Mouse (Mus musculus): ENCODE results near the gene Wdr53. TPM values are rescaled to one million over a fixed set of nuclear protein-coding genes. Genes with fewer than 3 reads are reported as not detected.
"Not testable (repeated sequence)": the region's sequence is repeated elsewhere in the genome, so short reads cannot be mapped to it uniquely, and the experiment has no call there.

Gene Wdr53
- total RNA-seq, 1 experiment from 2014 or later = 17.1 TPM

DNA sequence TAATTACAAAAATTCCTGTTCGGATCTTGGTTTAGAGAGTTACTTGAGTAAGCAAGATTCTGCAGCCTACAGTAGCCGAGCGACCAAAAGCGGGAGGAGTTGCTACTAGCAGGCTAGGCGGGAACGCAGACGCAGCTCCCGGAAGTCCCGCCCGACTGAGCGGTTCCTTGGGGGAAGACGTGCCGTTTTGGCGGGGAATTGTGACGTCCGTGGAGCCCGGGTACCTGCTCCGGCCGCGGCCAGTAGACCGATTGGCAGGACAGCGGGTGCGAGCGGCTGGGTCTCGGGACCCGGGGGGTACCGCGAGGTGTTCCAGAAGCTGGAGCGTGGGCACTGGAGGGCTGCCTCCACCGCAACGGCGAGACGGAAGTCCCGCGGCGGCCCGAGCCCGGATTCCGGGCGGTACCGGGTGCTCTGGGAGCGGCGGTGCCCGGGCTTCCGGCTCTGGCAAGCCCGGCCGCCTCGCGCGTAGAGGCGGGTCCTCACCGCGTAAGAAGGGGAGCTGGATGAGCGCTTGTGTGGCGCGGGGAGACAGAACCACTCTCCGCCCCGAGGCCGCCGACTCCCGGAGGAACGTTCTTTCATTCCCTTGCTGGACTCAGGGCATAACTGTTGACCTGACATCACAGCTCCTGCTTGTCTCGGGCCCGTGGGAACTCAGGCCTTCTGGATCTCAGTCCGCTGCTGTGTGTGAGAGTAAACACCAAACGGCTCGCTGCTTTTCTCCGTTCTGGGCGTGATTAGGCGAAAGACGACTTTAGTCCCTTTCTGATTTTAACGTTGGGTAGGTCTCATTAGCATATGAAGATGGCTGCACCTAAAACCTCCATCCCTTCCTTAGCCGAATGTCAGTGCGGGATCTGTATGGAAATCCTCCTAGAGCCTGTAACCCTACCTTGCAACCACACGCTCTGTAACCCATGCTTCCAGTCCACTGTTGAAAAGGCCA lies 30.6 kb downstream of the Wdr53 start, which contains the start of gene Rnf168:
Gene Rnf168, plus strand, starts transcription at position 152 of the 949 bp plus-strand sequence.
- peak; percentile 92 for ATAC-seq (replicated peaks; ENCODE audit: low read depth, poor library complexity, severe bottlenecking)

DNA sequence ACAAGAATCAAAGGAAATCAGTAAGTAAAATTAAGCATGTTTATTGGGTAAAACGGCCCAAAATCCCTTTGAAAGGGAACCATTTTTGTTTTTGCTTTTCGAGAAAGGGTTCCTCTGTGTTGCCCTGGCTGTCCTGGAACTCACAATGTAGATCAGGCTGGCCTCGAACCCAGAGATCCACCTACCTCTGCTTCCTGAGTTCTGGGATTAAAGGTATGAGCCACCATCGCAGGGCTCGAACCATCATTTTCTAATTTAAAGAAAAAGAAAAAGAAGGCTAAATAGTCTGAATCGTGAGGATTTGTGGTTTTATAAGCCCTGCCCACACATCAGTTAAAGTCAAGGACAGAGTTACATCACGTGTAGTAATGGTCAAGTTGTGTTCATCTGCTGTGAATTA lies 31.4 kb downstream of the Wdr53 start:
- ATAC-seq (replicated peaks; ENCODE audit: low read depth, poor library complexity, severe bottlenecking) = no peak

DNA sequence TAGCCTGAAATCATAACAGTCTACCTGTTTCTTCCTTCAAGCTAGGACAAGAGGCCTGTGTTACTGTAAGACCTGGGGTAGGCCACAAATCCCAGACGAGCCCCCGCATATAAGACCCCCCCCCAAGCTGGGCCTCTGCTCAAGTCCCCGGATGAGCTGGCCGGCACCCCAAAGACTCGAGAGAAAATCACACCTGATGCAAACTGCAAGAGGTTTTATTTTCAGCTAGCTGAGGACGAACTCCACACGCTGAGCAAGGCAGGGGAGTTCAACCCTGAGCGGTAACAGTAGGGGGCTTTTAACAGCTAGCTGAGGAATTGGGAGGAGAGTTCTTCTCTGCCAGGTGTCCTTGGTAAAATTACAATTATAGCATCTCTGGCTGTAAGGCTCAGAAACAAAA lies 33.2 kb downstream of the Wdr53 start:
- ATAC-seq (replicated peaks; ENCODE audit: low read depth, poor library complexity, severe bottlenecking) = no peak

DNA sequence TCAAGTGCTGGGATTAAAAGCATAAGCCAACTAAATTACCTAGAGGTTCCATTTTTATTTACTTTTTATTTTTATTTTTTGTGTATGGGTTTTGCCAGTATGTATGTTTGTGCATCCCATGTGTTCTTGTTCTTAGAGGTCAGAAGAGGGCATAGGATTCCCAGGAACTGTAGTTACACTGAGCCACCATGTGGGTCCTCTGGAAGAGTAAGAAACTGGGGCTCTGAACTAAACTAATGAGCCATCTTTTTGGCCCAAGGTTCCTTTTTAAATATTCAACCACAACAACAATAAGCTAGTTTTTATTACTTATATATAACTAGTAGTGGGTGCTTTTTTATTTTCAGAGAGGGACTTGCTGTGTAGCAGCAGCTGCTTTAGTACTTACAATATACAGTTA lies 35.6 kb downstream of the Wdr53 start:
- no peak for ATAC-seq (replicated peaks; ENCODE audit: low read depth, poor library complexity, severe bottlenecking)

DNA sequence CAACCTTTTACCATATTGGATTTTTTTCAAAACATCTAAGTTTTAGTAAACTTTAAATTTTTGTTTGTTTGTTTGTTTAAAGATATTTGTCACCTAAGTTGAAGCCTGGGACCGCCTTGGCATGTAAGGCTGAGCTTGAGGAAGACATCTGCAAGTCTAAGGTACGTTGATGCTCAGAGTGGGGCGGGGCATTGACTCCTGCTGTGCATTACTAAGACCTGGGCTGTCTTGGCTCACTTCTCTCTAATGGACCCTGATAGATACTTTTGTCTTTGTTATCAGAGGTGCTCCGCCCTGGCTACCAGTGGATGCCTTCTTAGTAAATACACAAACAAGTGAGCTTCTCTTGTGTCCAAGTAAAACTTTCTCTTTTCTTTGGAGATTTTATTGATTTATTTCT lies 44.8 kb downstream of the Wdr53 start:
- ATAC-seq (replicated peaks; ENCODE audit: low read depth, poor library complexity, severe bottlenecking) = no peak

DNA sequence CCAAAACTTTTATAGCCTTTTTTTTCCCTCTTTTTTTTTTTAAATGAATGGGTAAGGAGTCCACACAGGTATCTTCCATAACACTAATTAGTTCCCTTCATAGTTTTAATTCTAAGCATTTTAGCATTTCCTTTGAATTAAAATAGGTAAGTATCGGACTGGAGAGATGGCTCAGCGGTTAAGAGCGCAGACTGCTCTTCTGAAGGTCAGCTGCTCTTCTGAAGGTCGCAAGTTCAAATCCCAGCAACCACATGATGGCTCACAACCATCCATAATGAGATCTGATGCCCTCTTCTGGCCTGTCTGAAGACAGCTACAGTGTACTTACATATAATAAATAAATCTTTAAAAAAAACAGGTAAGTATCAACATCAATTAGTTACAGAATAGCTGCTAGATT lies 52.6 kb downstream of the Wdr53 start:
- not testable (repeated sequence) for ATAC-seq (replicated peaks; ENCODE audit: low read depth, poor library complexity, severe bottlenecking)

DNA sequence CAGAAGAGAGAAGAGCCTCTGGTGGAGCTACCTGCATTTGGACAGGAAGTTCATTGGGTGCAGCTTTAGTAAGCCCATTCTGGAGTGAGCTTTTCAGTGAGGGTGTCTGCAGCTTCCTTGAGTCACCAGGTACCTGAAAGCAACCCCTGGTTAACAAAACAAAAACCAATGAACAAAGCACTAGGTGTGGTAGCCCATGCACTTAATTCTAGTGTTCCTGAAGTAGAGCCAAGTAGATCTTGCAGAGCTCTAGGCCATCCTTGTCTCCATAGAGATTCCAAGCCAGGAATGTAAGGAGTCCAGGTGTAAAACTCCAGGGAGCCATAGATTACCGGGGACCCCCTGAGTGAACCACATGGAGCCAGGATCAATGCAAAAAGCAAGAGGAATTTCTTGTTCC lies 56.0 kb downstream of the Wdr53 start:
- no peak for ATAC-seq (replicated peaks; ENCODE audit: low read depth, poor library complexity, severe bottlenecking)

DNA sequence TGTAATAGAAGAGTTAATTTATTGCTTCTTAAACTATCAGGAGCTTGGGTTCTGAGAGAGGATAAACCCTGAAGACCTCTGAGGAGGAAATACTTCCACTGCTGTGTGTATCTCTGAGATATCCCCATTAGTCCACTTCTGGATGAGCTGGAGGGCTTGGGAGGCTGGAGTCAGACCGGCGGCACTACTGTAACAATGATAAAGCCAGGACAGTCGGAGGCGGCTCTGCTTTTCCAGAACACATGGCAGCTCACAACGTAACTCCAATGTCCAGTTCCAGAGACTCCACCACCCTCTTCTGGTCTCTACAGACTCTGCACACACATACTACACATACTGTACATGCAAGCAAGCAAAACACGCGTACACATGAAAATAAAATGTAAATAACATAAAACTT lies 56.9 kb downstream of the Wdr53 start:
- ATAC-seq (replicated peaks; ENCODE audit: low read depth, poor library complexity, severe bottlenecking) = no peak

Other genes starting within 250 kb of the Wdr53 start
- gene Senp5, start 243.9 kb upstream of the Wdr53 start, total RNA-seq (2017) = 11.8 and 26.7 TPM in 2 replicates
- 52.7 and 64.7 TPM in 2 replicates for gene Pak2, start 167.9 kb upstream of the Wdr53 start, total RNA-seq (2017)
- gene Pigx, start 147.5 kb upstream of the Wdr53 start, total RNA-seq (2017) = 52.3 and 61.7 TPM in 2 replicates
- gene Cep19, start 147.4 kb upstream of the Wdr53 start, total RNA-seq (2017) = 22.2 and 28.6 TPM in 2 replicates
- gene Nrros, start 81.6 kb upstream of the Wdr53 start, total RNA-seq (2017) = 84.7 and 98.7 TPM in 2 replicates
- gene Bex6, start 67.4 kb upstream of the Wdr53 start, total RNA-seq (2017) = 95.7 and 103 TPM in 2 replicates
- gene Fbxo45, start 69 bp upstream of the Wdr53 start, total RNA-seq (2017) = 18.6 and 33.2 TPM in 2 replicates
- gene Smco1, start 24.2 kb downstream of the Wdr53 start, total RNA-seq (2017) = not detected in 2 replicates
- gene Rnf168, start 30.2 kb downstream of the Wdr53 start, total RNA-seq (2017) = 59.8 and 73.1 TPM in 2 replicates
- gene Ubxn7, start 85.0 kb downstream of the Wdr53 start, total RNA-seq (2017) = 33.5 and 47.5 TPM in 2 replicates
- gene Tm4sf19, start 153.3 kb downstream of the Wdr53 start, total RNA-seq (2017) = not detected in 2 replicates
- gene Tctex1d2, start 172.5 kb downstream of the Wdr53 start, total RNA-seq (2017) = 39.3 and 43.9 TPM in 2 replicates
- gene Pcyt1a, start 183.7 kb downstream of the Wdr53 start, total RNA-seq (2017) = 76.7 and 81.5 TPM in 2 replicates
- 0.92 TPM in 1 of 2 replicates, not detected in the other for gene Slc51a, start 240.7 kb downstream of the Wdr53 start, total RNA-seq (2017)
- not detected in 2 replicates for gene Zdhhc19, start 249.0 kb downstream of the Wdr53 start, total RNA-seq (2017)

Measured in common myeloid progenitor, adult 5-6 weeks (primary cell).